Mouse (Mus musculus): ENCODE measurements around the gene Gm11060. TPM values are rescaled to one million over a fixed set of nuclear protein-coding genes. Genes with fewer than 3 reads are reported as not detected.

Gene Gm11060
- polyA plus RNA-seq (2015; fragmentation: Nextera tagmentation; extraction: Ambion mirVana) = not detected in 2 replicates

- no peaks in the 10 kb centered on the region for H3K36me3 ChIP-seq (replicated peaks)
- no peak within 1 kb of the TSS for H3K4me3 ChIP-seq (replicated peaks)
- no peak for ATAC-seq (ENCODE audit: insufficient read depth)
- whole genome bisulfite sequencing (ENCODE audit: insufficient replicate concordance) = 49% methylated on average over 2 of the region's 2 CpGs
- no peaks in the 10 kb centered on the region for H3K9me3 ChIP-seq (replicated peaks)
- H3K4me2 ChIP-seq = no peak within 1 kb of the TSS
- no peak within 1 kb of the TSS for H3K9ac ChIP-seq
- no peak within 1 kb of the TSS for H3K27ac ChIP-seq (replicated peaks)
- H3K27me3 ChIP-seq = no peaks in the 10 kb centered on the region
- no peaks in the 10 kb centered on the region for H3K4me1 ChIP-seq (replicated peaks)
Observed at GRCm38 (mm10) chr2:105091718-105092117, at the start of gene Gm11060. TSS of gene Gm11060 (plus strand) at chr2:105092018.

GRCm38 (mm10) chr2:105043152-105043551 lies 48.7 kb upstream of the Gm11060 start:
- Histone ChIP-seq H3K4me3 (replicated peaks) (no peak overlapping the region), H3K27ac (replicated peaks) (no peak overlapping the region), H3K4me1 (replicated peaks) (0 out of 2 replicates have a peak, but pooled peaks cover 5% of the 10 kb centered on the region), H3K4me2 (no peak overlapping the region), H3K9ac (no peak overlapping the region), H3K9me3 (replicated peaks) (no peaks in the 10 kb centered on the region), H3K27me3 (no peaks in the 10 kb centered on the region), H3K36me3 (replicated peaks) (no peaks in the 10 kb centered on the region)
- WGBS (ENCODE audit: insufficient replicate concordance) = 47% methylated on average over 4 of the region's 4 CpGs
- no peak for ATAC-seq (ENCODE audit: insufficient read depth)

DNA sequence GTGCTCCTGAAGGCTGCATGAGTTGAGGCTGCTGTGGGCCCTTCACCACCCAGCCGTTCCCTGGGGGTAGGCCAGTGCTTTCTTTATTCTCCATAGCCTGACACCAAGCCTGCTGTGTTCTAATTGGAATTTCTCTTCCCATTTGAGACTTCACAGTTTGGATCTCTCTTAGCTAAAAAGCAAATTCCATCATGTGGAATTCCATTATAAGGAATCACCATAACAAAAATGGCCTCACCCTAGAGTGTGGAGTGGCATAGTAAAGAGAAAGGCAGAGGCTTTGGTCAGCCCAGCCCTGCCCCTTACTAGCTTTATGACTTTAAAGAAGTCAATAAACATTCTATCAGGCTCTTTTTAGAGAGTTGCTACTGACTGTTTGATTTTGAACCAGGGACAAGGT lies 43.5 kb upstream of the Gm11060 start:
- Histone ChIP-seq H3K9me3 (replicated peaks) (no peaks in the 10 kb centered on the region), H3K27me3 (no peaks in the 10 kb centered on the region), H3K36me3 (replicated peaks) (no peaks in the 10 kb centered on the region), H3K4me3 (replicated peaks) (no peak overlapping the region), H3K4me1 (replicated peaks) (no peaks in the 10 kb centered on the region), H3K9ac (no peak overlapping the region), H3K27ac (replicated peaks) (no peak overlapping the region), H3K4me2 (no peak overlapping the region)
- ATAC-seq (ENCODE audit: insufficient read depth) = no peak
- whole genome bisulfite sequencing (ENCODE audit: insufficient replicate concordance) = 55% methylated on average over 1 of the region's 1 CpGs

GRCm38 (mm10) chr2:105055529-105055928 lies 36.3 kb upstream of the Gm11060 start:
- H3K9me3 ChIP-seq (replicated peaks) = no peaks in the 10 kb centered on the region
- ATAC-seq (ENCODE audit: insufficient read depth) = no peak
- no peak overlapping the region for H3K27ac ChIP-seq (replicated peaks)
- H3K36me3 ChIP-seq (replicated peaks) = no peaks in the 10 kb centered on the region
- 42% methylated on average over 1 of the region's 1 CpGs for WGBS (ENCODE audit: insufficient replicate concordance)
- H3K4me2 ChIP-seq = no peak overlapping the region
- H3K4me1 ChIP-seq (replicated peaks) = peaks cover 3% of the 10 kb centered on the region; the same call in 1 of the 2 replicates
- no peak overlapping the region for H3K4me3 ChIP-seq (replicated peaks)
- H3K9ac ChIP-seq = no peak overlapping the region
- H3K27me3 ChIP-seq = no peaks in the 10 kb centered on the region

DNA sequence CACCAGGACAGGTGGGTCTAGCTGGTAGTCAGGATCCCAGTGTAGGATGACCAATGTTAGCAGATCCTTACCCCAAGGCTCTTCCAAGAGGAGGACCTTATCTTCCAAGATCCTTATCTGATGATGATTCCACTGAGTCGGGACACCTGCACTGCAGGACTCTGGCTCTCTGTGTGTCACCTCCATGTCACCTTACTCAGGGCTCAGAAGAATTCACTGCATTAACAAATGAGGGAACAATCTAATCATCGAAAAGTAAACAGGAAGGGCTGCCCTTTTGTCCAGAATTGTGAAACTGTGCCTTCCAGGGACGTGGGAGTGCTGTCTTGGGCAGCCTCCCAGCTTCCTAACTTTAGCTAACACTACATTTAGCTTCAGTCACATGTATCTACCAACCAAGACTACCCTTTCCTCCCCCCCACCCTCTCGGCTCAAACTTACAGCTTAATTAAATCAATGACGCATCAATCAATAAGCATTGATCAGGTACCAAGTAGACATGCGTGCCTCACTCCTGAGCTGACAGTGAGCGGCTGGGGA lies 33.2 kb upstream of the Gm11060 start:
- ATAC-seq (ENCODE audit: insufficient read depth) = no peak; the same call in 1 of the 2 replicates
- WGBS (ENCODE audit: insufficient replicate concordance) = 46% methylated on average over 7 of the region's 7 CpGs
- no peak overlapping the region for H3K27ac ChIP-seq (replicated peaks)
- no peaks in the 10 kb centered on the region for H3K36me3 ChIP-seq (replicated peaks)
- H3K27me3 ChIP-seq = no peaks in the 10 kb centered on the region
- H3K4me1 ChIP-seq (replicated peaks) = peaks cover 3% of the 10 kb centered on the region; the same call in 1 of the 2 replicates
- no peak overlapping the region for H3K4me2 ChIP-seq
- H3K9me3 ChIP-seq (replicated peaks) = no peaks in the 10 kb centered on the region
- H3K4me3 ChIP-seq (replicated peaks) = no peak overlapping the region
- no peak overlapping the region for H3K9ac ChIP-seq

- Histone ChIP-seq H3K9me3 (replicated peaks) (no peaks in the 10 kb centered on the region), H3K4me2 (no peak overlapping the region), H3K27ac (replicated peaks) (no peak overlapping the region), H3K9ac (no peak overlapping the region), H3K4me3 (replicated peaks) (no peak overlapping the region), H3K4me1 (replicated peaks) (peaks cover 3% of the 10 kb centered on the region; the same call in 1 of the 2 replicates), H3K27me3 (no peaks in the 10 kb centered on the region), H3K36me3 (replicated peaks) (no peaks in the 10 kb centered on the region)
- no peak for ATAC-seq (ENCODE audit: insufficient read depth)
- WGBS (ENCODE audit: insufficient replicate concordance) = 43% methylated on average over 7 of the region's 7 CpGs
Observed at GRCm38 (mm10) chr2:105062741-105063372, 29.0 kb upstream of the Gm11060 start.

DNA sequence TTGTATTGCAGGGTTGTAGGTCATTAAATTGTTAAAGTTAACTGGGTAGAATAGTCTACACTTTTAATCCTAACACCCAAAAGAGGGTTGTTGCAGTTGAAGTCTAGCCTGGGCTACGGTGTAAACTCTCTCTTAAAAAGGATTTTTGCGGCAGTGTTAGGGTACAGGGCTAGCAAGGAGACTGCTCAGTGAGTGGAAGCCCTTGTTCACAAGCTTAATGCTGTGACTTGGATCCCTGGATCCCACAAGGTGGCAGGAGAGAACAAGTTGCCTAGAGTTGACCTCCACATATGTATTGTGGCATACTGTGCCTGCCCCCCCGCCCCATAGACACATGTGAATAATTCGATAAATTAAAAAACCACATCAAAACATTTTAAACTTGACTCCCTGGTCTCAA lies 19.3 kb upstream of the Gm11060 start:
- 49% methylated on average over 4 of the region's 4 CpGs for WGBS (ENCODE audit: insufficient replicate concordance)
- H3K27me3 ChIP-seq = no peaks in the 10 kb centered on the region
- no peaks in the 10 kb centered on the region for H3K4me1 ChIP-seq (replicated peaks)
- H3K9me3 ChIP-seq (replicated peaks) = no peaks in the 10 kb centered on the region
- no peaks in the 10 kb centered on the region for H3K36me3 ChIP-seq (replicated peaks)
- ATAC-seq (ENCODE audit: insufficient read depth) = no peak
- no peak overlapping the region for H3K27ac ChIP-seq (replicated peaks)
- no peak overlapping the region for H3K4me2 ChIP-seq
- no peak overlapping the region for H3K4me3 ChIP-seq (replicated peaks)
- no peak overlapping the region for H3K9ac ChIP-seq

GRCm38 (mm10) chr2:105074196-105074595 lies 17.6 kb upstream of the Gm11060 start:
- Histone ChIP-seq H3K27ac (replicated peaks) (no peak overlapping the region), H3K9ac (no peak overlapping the region), H3K9me3 (replicated peaks) (no peaks in the 10 kb centered on the region), H3K4me2 (no peak overlapping the region), H3K27me3 (no peaks in the 10 kb centered on the region), H3K36me3 (replicated peaks) (no peaks in the 10 kb centered on the region), H3K4me1 (replicated peaks) (no peaks in the 10 kb centered on the region), H3K4me3 (replicated peaks) (no peak overlapping the region)
- ATAC-seq (ENCODE audit: insufficient read depth) = no peak
- 49% methylated on average over 4 of the region's 4 CpGs for WGBS (ENCODE audit: insufficient replicate concordance)

GRCm38 (mm10) chr2:105075809-105076208 lies 16.0 kb upstream of the Gm11060 start:
- no peaks in the 10 kb centered on the region for H3K27me3 ChIP-seq
- H3K36me3 ChIP-seq (replicated peaks) = no peaks in the 10 kb centered on the region
- no peaks in the 10 kb centered on the region for H3K4me1 ChIP-seq (replicated peaks)
- H3K27ac ChIP-seq (replicated peaks) = no peak overlapping the region
- WGBS (ENCODE audit: insufficient replicate concordance) = 62% methylated on average over 5 of the region's 5 CpGs
- H3K4me2 ChIP-seq = no peak overlapping the region
- no peaks in the 10 kb centered on the region for H3K9me3 ChIP-seq (replicated peaks)
- H3K9ac ChIP-seq = no peak overlapping the region
- no peak overlapping the region for H3K4me3 ChIP-seq (replicated peaks)
- ATAC-seq (ENCODE audit: insufficient read depth) = no peak

- Histone ChIP-seq H3K9me3 (replicated peaks) (no peaks in the 10 kb centered on the region), H3K9ac (no peak overlapping the region), H3K27me3 (no peaks in the 10 kb centered on the region), H3K27ac (replicated peaks) (no peak overlapping the region), H3K36me3 (replicated peaks) (no peaks in the 10 kb centered on the region), H3K4me2 (no peak overlapping the region), H3K4me1 (replicated peaks) (no peaks in the 10 kb centered on the region), H3K4me3 (replicated peaks) (no peak overlapping the region)
- no peak for ATAC-seq (ENCODE audit: insufficient read depth)
- WGBS (ENCODE audit: insufficient replicate concordance) = 68% methylated on average over 7 of the region's 7 CpGs
Observed at GRCm38 (mm10) chr2:105077151-105077550, 14.7 kb upstream of the Gm11060 start.

- Histone ChIP-seq H3K4me1 (replicated peaks) (no peaks in the 10 kb centered on the region), H3K27ac (replicated peaks) (no peak overlapping the region), H3K9ac (no peak overlapping the region), H3K4me2 (no peak overlapping the region), H3K36me3 (replicated peaks) (no peaks in the 10 kb centered on the region), H3K4me3 (replicated peaks) (no peak overlapping the region), H3K9me3 (replicated peaks) (no peaks in the 10 kb centered on the region), H3K27me3 (no peaks in the 10 kb centered on the region)
- 25% methylated on average over 9 of the region's 9 CpGs for whole genome bisulfite sequencing (ENCODE audit: insufficient replicate concordance)
- no peak for ATAC-seq (ENCODE audit: insufficient read depth)
Observed at GRCm38 (mm10) chr2:105082256-105082790, 9.5 kb upstream of the Gm11060 start.
